22 mouse cellular contexts compared by ENCODE assay signal in the genomic region with DNA sequence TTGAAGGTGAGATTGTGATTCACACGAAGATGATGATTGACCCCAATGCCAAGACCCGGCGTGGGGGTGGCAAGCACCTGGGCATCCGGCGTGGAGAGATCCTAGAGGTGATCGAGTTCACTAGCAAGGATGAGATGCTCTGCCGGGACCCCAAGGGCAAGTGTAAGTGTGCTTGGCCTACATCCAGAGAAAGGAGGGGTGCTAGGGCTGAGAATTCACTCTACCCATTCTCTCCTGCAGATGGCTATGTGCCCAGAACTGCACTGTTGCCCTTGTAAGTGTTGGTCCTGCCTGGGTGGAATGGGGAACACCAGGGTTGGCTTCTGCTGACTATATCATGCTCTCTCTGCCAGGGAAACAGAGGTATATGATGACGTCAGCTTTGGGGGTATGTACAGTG. TPM values are rescaled to one million over a fixed set of nuclear protein-coding genes. Genes with fewer than 3 reads are reported as not detected.
"Had no signal": no experiment of that assay in that cellular context is flagged by ENCODE, and none has a peak within 500 bp of the region (broad histone marks: within the 10 kb centered on the region; RNA-seq: fewer than 3 reads in every experiment).

No protein-coding gene starts in this region.

- H3K4me2 ChIP-seq: lung, embryonic 15.5 days; midbrain, embryonic 13.5 days; neural tube, embryonic 13.5 days; stomach, embryonic 15.5 days had no signal

- ATAC-seq: midbrain, embryonic 13.5 days; midbrain, embryonic 16.5 days had no signal

- H3K9me3 ChIP-seq: lung, embryonic 15.5 days; megakaryocyte, embryonic 14.5 days; midbrain, embryonic 10.5 days; midbrain, embryonic 13.5 days; neural tube, embryonic 13.5 days; stomach, embryonic 15.5 days had no signal

- H3K4me3 ChIP-seq: layer of hippocampus, adult 2 months; lung, embryonic 15.5 days; megakaryocyte, embryonic 14.5 days; midbrain, embryonic 10.5 days; midbrain, embryonic 13.5 days; myocyte; neural tube, embryonic 13.5 days; stomach, embryonic 15.5 days had no signal

- H3K27ac ChIP-seq: kidney, postnatal 0 days; layer of hippocampus, adult 2 months; liver, embryonic 14.5 days; lung, embryonic 15.5 days; midbrain, embryonic 10.5 days; midbrain, embryonic 13.5 days; neural tube, embryonic 13.5 days; stomach, embryonic 15.5 days had no signal

- H3K9ac ChIP-seq: liver, embryonic 14.5 days; lung, embryonic 15.5 days; midbrain, embryonic 13.5 days; neural tube, embryonic 13.5 days; stomach, embryonic 15.5 days had no signal

- DNase-seq: kidney, postnatal 25 days; layer of hippocampus, adult 9-11 months; lung, adult 18-20 months; lung, postnatal 10 days; lung, postnatal 36 days; retina, postnatal 1 day; right cerebral cortex, postnatal 25 days; spleen, adult 18-20 months; thymus, postnatal 25 days had no signal

- H3K4me1 ChIP-seq: lung, embryonic 15.5 days; midbrain, embryonic 10.5 days; midbrain, embryonic 13.5 days; neural tube, embryonic 13.5 days; stomach, embryonic 15.5 days had no signal

- H3K27me3 ChIP-seq: lung, embryonic 15.5 days; megakaryocyte, embryonic 14.5 days; midbrain, embryonic 13.5 days; neural tube, embryonic 13.5 days; stomach, embryonic 15.5 days had no signal

RNA-seq across cellular contexts. Expression of a gene that starts 7.2 kb away (rescaled TPM):
- total RNA-seq: left cerebral cortex, postnatal 25 days; liver, adult 2 months had no signal
- polyA plus RNA-seq: midbrain, embryonic 16.5 days had no signal
